13 mouse cellular contexts compared by ENCODE assay signal in the genomic region with DNA sequence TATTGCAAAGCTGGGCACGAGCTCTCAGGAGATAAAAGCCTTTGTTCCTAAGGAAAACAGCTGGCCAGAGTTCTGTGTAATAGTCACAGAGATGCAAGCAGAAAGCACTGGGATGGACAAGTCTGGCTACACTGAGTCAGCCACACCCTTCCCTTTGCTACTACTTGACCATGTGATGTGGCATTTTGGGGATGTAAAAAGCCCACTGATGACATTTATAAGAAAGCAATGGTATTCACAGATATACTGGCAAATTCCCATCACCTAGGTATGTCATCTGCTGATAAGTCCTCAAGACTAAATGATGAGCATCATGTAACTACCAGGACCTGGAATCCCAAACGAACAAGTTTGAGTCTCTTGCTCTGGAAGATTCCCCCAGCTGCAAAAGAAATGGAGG.
DNase-seq lines count a peak whose midpoint lies in the region; ATAC-seq and TF ChIP-seq lines count a peak whose summit lies in the region.
"Had no signal": no experiment of that assay in that cellular context is flagged by ENCODE, and none has a peak within 500 bp of the region (broad histone marks: within the 10 kb centered on the region; RNA-seq: fewer than 3 reads in every experiment).

No protein-coding gene starts in this region.

- H3K27me3 ChIP-seq in heart, embryonic 12.5 days (replicated peaks) = no peaks in the 10 kb centered on the region
- H3K27me3 ChIP-seq in midbrain, embryonic 10.5 days (ENCODE audit: low read depth, poor library complexity, severe bottlenecking) = no peaks in the 10 kb centered on the region
- H3K27me3 ChIP-seq in midbrain, embryonic 11.5 days (ENCODE audit: control insufficient read depth, insufficient read depth, low read length) = no peaks in the 10 kb centered on the region
- H3K27me3 ChIP-seq in myocyte (ENCODE audit: control insufficient read depth, insufficient read depth, insufficient read length) = no peaks in the 10 kb centered on the region
- H3K27me3 ChIP-seq: Patski had no signal

- H3ac ChIP-seq in myocyte (ENCODE audit: control insufficient read depth, insufficient read length) = no peak overlapping the region

- H3K36me3 ChIP-seq in heart, embryonic 12.5 days = peaks cover 15% of the 10 kb centered on the region
- H3K36me3 ChIP-seq in midbrain, embryonic 10.5 days = peaks cover 82% of the 10 kb centered on the region
- H3K36me3 ChIP-seq in midbrain, embryonic 11.5 days (ENCODE audit: control insufficient read depth, insufficient read depth, low read length) = 0 out of 2 replicates have a peak, but pooled peaks cover 2% of the 10 kb centered on the region
- H3K36me3 ChIP-seq in myocyte (ENCODE audit: control insufficient read depth, insufficient read depth) = no peaks in the 10 kb centered on the region

- H3K27ac ChIP-seq in heart, embryonic 12.5 days (ENCODE audit: poor library complexity, severe bottlenecking) = 0 out of 2 replicates have a peak overlapping the region, but pooled peaks have one; percentile 19
- peak overlapping the region; percentile 68 for H3K27ac ChIP-seq in midbrain, embryonic 10.5 days (replicated peaks)
- no peak overlapping the region for H3K27ac ChIP-seq in midbrain, embryonic 11.5 days (ENCODE audit: low read depth, low read length)
- H3K27ac ChIP-seq: left cerebral cortex, adult 2 months had no signal

- WGBS in heart, embryonic 12.5 days = 45% methylated on average over 2 of the region's 2 CpGs
- whole genome bisulfite sequencing in midbrain, embryonic 10.5 days = 65% methylated on average over 2 of the region's 2 CpGs
- 53% methylated on average over 2 of the region's 2 CpGs for WGBS in midbrain, embryonic 11.5 days

- no peak overlapping the region for H3K9ac ChIP-seq in heart, embryonic 12.5 days
- H3K9ac ChIP-seq in midbrain, embryonic 11.5 days (ENCODE audit: low read length) = no peak overlapping the region

- no peak for TF ChIP-seq POLR2A in myocyte (IDR thresholded peaks at IDR 0.05; ENCODE audit: insufficient read length, low read depth)

- no peaks in the 10 kb centered on the region for H3K9me3 ChIP-seq in heart, embryonic 12.5 days (replicated peaks)
- no peaks in the 10 kb centered on the region for H3K9me3 ChIP-seq in midbrain, embryonic 10.5 days (replicated peaks)
- no peaks in the 10 kb centered on the region for H3K9me3 ChIP-seq in midbrain, embryonic 11.5 days (ENCODE audit: control insufficient read depth, low read length)

- no peak overlapping the region for H3K4me2 ChIP-seq in heart, embryonic 12.5 days
- H3K4me2 ChIP-seq in midbrain, embryonic 11.5 days = no peak overlapping the region
- H3K4me2 ChIP-seq in myocyte (ENCODE audit: low read depth) = peak overlapping the region; percentile 76

- peaks cover 95% of the 10 kb centered on the region for H3K4me1 ChIP-seq in heart, embryonic 12.5 days (replicated peaks)
- peaks cover 92% of the 10 kb centered on the region for H3K4me1 ChIP-seq in midbrain, embryonic 10.5 days
- peaks cover 47% of the 10 kb centered on the region for H3K4me1 ChIP-seq in midbrain, embryonic 11.5 days (ENCODE audit: control insufficient read depth, insufficient read depth, low read length)

- ATAC-seq in heart, embryonic 12.5 days (ENCODE audit: insufficient number of reproducible peaks, low FRiP score) = no peak
- ATAC-seq in midbrain, embryonic 11.5 days (ENCODE audit: low FRiP score) = no peak
- ATAC-seq: CD4-positive, CD25-positive, alpha-beta regulatory T cell, adult 4 months; inflammation-experienced regulatory T-cells, adult 6 months; Patski had no signal

- no peak overlapping the region for H3K4me3 ChIP-seq in heart, embryonic 12.5 days
- no peak overlapping the region for H3K4me3 ChIP-seq in midbrain, embryonic 10.5 days
- no peak overlapping the region for H3K4me3 ChIP-seq in midbrain, embryonic 11.5 days (ENCODE audit: low read depth, low read length)
- no peak overlapping the region for H3K4me3 ChIP-seq in myocyte
- H3K4me3 ChIP-seq: layer of hippocampus, adult 2 months; left cerebral cortex, adult 2 months had no signal

- DNase-seq in heart, postnatal 10 days = no peak
- DNase-seq in midbrain, embryonic 10.5 days (ENCODE audit: low spot score) = no peak
- DNase-seq in midbrain, embryonic 11.5 days (ENCODE audit: low spot score, missing footprints) = no peak
- DNase-seq in MN1 (ENCODE audit: low spot score) = peak; percentile 35
- DNase-seq in frontal cortex, postnatal 14 days (ENCODE audit: low spot score in 2 of 2) = no peak
- DNase-seq: cerebellum, postnatal 25 days had no signal

- intact Hi-C loops in heart, postnatal 10 days (cut with DNase I) = no loop called here

- H3K79me2 ChIP-seq in myocyte (ENCODE audit: control insufficient read depth, insufficient read depth) = peaks cover 42% of the 10 kb centered on the region

TF ChIP-seq in myocyte, 11 proteins besides CTCF, POLR2A, EP300 and RAD21:
- TF ChIP-seq USF1 (IDR thresholded peaks at IDR 0.05; ENCODE audit: low read depth) = peak; percentile 23
- no peak for TF ChIP-seq E2F4 (IDR thresholded peaks at IDR 0.05; ENCODE audit: insufficient read depth)
- TF ChIP-seq MYOD1 (IDR thresholded peaks at IDR 0.05; ENCODE audit: control insufficient read depth in 1 of 3, insufficient read length in 2 of 3, low read depth in 2 of 3) = peak in 1 of 3 experiments; percentile 21
- TF ChIP-seq MAX (IDR thresholded peaks at IDR 0.05; ENCODE audit: low read depth) = no peak
- no peak for TF ChIP-seq SRF (IDR thresholded peaks at IDR 0.05; ENCODE audit: control insufficient read depth, insufficient read length, low read depth)
